Mouse (Mus musculus): ENCODE data around the gene Nfkbib. TPM values are rescaled to one million over a fixed set of nuclear protein-coding genes. Genes with fewer than 3 reads are reported as not detected.
A peak's percentile ranks its signal among the peaks of the same experiment; 100 is the strongest.

Nfkbib gene
- polyA plus RNA-seq, 1 experiment = 39.6 TPM

- TF ChIP-seq POLR2A (IDR thresholded peaks at IDR 0.05; ENCODE audit: borderline replicate concordance, insufficient read depth, low read length) (no peak), CTCF (IDR thresholded peaks at IDR 0.05; ENCODE audit: borderline replicate concordance, insufficient read depth, low read depth, low read length) (no peak)
Measured at GRCm38 (mm10) chr7:28788307-28789195, 21.2 kb upstream of the Nfkbib start, which contains the start of gene Rinl. TSS of gene Rinl (plus strand) at chr7:28788969.

GRCm38 (mm10) chr7:28787884-28788283 is 20.6 kb upstream of the Nfkbib start:
- Histone ChIP-seq H3K4me3 (replicated peaks; ENCODE audit: insufficient read depth, low read depth, low read length) (no peak overlapping the region), H3K27me3 (ENCODE audit: control insufficient read depth, insufficient read depth, low read length) (no peaks in the 10 kb centered on the region), H3K4me1 (ENCODE audit: control insufficient read depth, insufficient read depth, low read length) (no peaks in the 10 kb centered on the region), H3K27ac (ENCODE audit: insufficient read depth, low read length) (no peak overlapping the region)
- 96% methylated on average over 9 of the region's 9 CpGs for WGBS
- no peak for DNase-seq
- TF ChIP-seq CTCF (IDR thresholded peaks at IDR 0.05; ENCODE audit: borderline replicate concordance, insufficient read depth, low read depth, low read length) (no peak), POLR2A (IDR thresholded peaks at IDR 0.05; ENCODE audit: borderline replicate concordance, insufficient read depth, low read length) (no peak)

More at GRCm38 (mm10) chr7:28788307-28789195, 21.2 kb upstream of the Nfkbib start, which contains the start of gene Rinl:
- WGBS = 70% methylated on average over 5 of the region's 5 CpGs
- Histone ChIP-seq H3K4me3 (replicated peaks; ENCODE audit: insufficient read depth, low read depth, low read length) (no peak within 1 kb of the TSS), H3K4me1 (ENCODE audit: control insufficient read depth, insufficient read depth, low read length) (no peaks in the 10 kb centered on the region), H3K27me3 (ENCODE audit: control insufficient read depth, insufficient read depth, low read length) (no peaks in the 10 kb centered on the region), H3K27ac (ENCODE audit: insufficient read depth, low read length) (no peak within 1 kb of the TSS)
- DNase-seq = no peak

GRCm38 (mm10) chr7:28785161-28785560 is 17.8 kb upstream of the Nfkbib start:
- DNase-seq = no peak
- Histone ChIP-seq H3K27ac (ENCODE audit: insufficient read depth, low read length) (no peak overlapping the region), H3K4me3 (replicated peaks; ENCODE audit: insufficient read depth, low read depth, low read length) (no peak overlapping the region), H3K27me3 (ENCODE audit: control insufficient read depth, insufficient read depth, low read length) (no peaks in the 10 kb centered on the region), H3K4me1 (ENCODE audit: control insufficient read depth, insufficient read depth, low read length) (peaks cover 14% of the 10 kb centered on the region)
- WGBS = 73% methylated on average over 5 of the region's 5 CpGs
- TF ChIP-seq CTCF (IDR thresholded peaks at IDR 0.05; ENCODE audit: borderline replicate concordance, insufficient read depth, low read depth, low read length) (no peak), POLR2A (IDR thresholded peaks at IDR 0.05; ENCODE audit: borderline replicate concordance, insufficient read depth, low read length) (no peak)

DNA sequence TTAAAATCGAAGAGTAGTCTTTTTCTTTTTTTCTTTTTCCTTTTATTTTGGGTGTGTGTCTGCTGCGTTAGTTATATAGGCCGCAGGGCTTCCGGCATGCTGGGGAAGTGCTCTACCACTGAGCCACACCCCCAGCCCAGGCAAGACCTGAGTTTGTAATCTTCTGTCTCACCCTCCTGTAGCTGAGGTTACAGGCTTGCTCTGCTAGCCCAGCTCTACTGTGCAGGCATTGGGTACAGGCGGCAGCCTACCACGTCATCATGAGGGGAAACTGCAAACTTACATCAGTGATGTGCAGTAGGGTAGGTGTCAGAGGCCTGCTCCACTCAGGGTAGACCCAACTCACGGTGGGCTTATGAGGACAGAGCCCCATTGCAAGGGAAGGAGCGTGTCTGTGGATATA is 13.9 kb upstream of the Nfkbib start:
- TF ChIP-seq POLR2A (IDR thresholded peaks at IDR 0.05; ENCODE audit: borderline replicate concordance, insufficient read depth, low read length) = no peak
- no peak for TF ChIP-seq CTCF (IDR thresholded peaks at IDR 0.05; ENCODE audit: borderline replicate concordance, insufficient read depth, low read depth, low read length)
- Histone ChIP-seq H3K4me3 (replicated peaks; ENCODE audit: insufficient read depth, low read depth, low read length) (no peak overlapping the region), H3K4me1 (ENCODE audit: control insufficient read depth, insufficient read depth, low read length) (peaks cover 15% of the 10 kb centered on the region), H3K27me3 (ENCODE audit: control insufficient read depth, insufficient read depth, low read length) (no peaks in the 10 kb centered on the region), H3K27ac (ENCODE audit: insufficient read depth, low read length) (peak overlapping the region; percentile 63)
- DNase-seq = no peak
- 85% methylated on average over 8 of the region's 8 CpGs for WGBS

GRCm38 (mm10) chr7:28780857-28781256 is 13.5 kb upstream of the Nfkbib start:
- H3K27me3 ChIP-seq (ENCODE audit: control insufficient read depth, insufficient read depth, low read length) = no peaks in the 10 kb centered on the region
- 19% methylated on average over 7 of the region's 7 CpGs for WGBS
- H3K27ac ChIP-seq (ENCODE audit: insufficient read depth, low read length) = peak overlapping the region; percentile 63
- TF ChIP-seq CTCF (IDR thresholded peaks at IDR 0.05; ENCODE audit: borderline replicate concordance, insufficient read depth, low read depth, low read length) = no peak
- DNase-seq = peak; percentile 40 to 55
- no peak overlapping the region for H3K4me3 ChIP-seq (replicated peaks; ENCODE audit: insufficient read depth, low read depth, low read length)
- peaks cover 15% of the 10 kb centered on the region for H3K4me1 ChIP-seq (ENCODE audit: control insufficient read depth, insufficient read depth, low read length)

- H3K27me3 ChIP-seq (ENCODE audit: control insufficient read depth, insufficient read depth, low read length) = no peaks in the 10 kb centered on the region
- peak overlapping the region; percentile 63 for H3K27ac ChIP-seq (ENCODE audit: insufficient read depth, low read length)
- WGBS = 19% methylated on average over 6 of the region's 6 CpGs
- peak; percentile 83 to 90 for DNase-seq
- peaks cover 15% of the 10 kb centered on the region for H3K4me1 ChIP-seq (ENCODE audit: control insufficient read depth, insufficient read depth, low read length)
- H3K4me3 ChIP-seq (replicated peaks; ENCODE audit: insufficient read depth, low read depth, low read length) = no peak overlapping the region
- no peak for TF ChIP-seq POLR2A (IDR thresholded peaks at IDR 0.05; ENCODE audit: borderline replicate concordance, insufficient read depth, low read length)
- peak; percentile 79 for TF ChIP-seq CTCF (IDR thresholded peaks at IDR 0.05; ENCODE audit: borderline replicate concordance, insufficient read depth, low read depth, low read length)
Measured at GRCm38 (mm10) chr7:28780067-28780658, 12.9 kb upstream of the Nfkbib start.

- H3K4me1 ChIP-seq (ENCODE audit: control insufficient read depth, insufficient read depth, low read length) = peaks cover 20% of the 10 kb centered on the region
- H3K4me3 ChIP-seq (replicated peaks; ENCODE audit: insufficient read depth, low read depth, low read length) = no peak overlapping the region
- no peak for TF ChIP-seq POLR2A (IDR thresholded peaks at IDR 0.05; ENCODE audit: borderline replicate concordance, insufficient read depth, low read length)
- no peak for TF ChIP-seq CTCF (IDR thresholded peaks at IDR 0.05; ENCODE audit: borderline replicate concordance, insufficient read depth, low read depth, low read length)
- WGBS = 76% methylated on average over 9 of the region's 9 CpGs
- peak in 1 of 2 experiments; percentile 25 for DNase-seq
- no peaks in the 10 kb centered on the region for H3K27me3 ChIP-seq (ENCODE audit: control insufficient read depth, insufficient read depth, low read length)
- H3K27ac ChIP-seq (ENCODE audit: insufficient read depth, low read length) = no peak overlapping the region
Measured at GRCm38 (mm10) chr7:28778825-28779224, 11.5 kb upstream of the Nfkbib start.
